Mouse (Mus musculus): ENCODE measurements around the gene Papola.

The Papola gene

GRCm38 (mm10) chr12:105757816-105758497, 26.5 kb upstream of the Papola start:
- no peaks in the 10 kb centered on the region for H3K27me3 ChIP-seq (ENCODE audit: insufficient read depth, low read length)

GRCm38 (mm10) chr12:105758911-105759310, 25.6 kb upstream of the Papola start:
- no peaks in the 10 kb centered on the region for H3K36me3 ChIP-seq (ENCODE audit: insufficient read depth, low read length)
- H3K4me3 ChIP-seq (replicated peaks; ENCODE audit: low read length), result no peak overlapping the region
- no peaks in the 10 kb centered on the region for H3K9me3 ChIP-seq (ENCODE audit: low read length)
- peaks cover 81% of the 10 kb centered on the region for H3K4me1 ChIP-seq (replicated peaks; ENCODE audit: low read depth, low read length)
- TF ChIP-seq POU5F1 (IDR thresholded peaks at IDR 0.05; ENCODE audit: borderline replicate concordance, low read length), result no peak
- no peak for TF ChIP-seq NANOG (IDR thresholded peaks at IDR 0.05; ENCODE audit: borderline replicate concordance, low read length)
- no peak for TF ChIP-seq CTCF (conservative IDR thresholded peaks at IDR 0.05; ENCODE audit: low read length)
- no peaks in the 10 kb centered on the region for H3K27me3 ChIP-seq (ENCODE audit: insufficient read depth, low read length)

More at GRCm38 (mm10) chr12:105757816-105758497, 26.5 kb upstream of the Papola start:
- TF ChIP-seq NANOG (IDR thresholded peaks at IDR 0.05; ENCODE audit: borderline replicate concordance, low read length) (no peak), CTCF (conservative IDR thresholded peaks at IDR 0.05; ENCODE audit: low read length) (no peak)
- no peaks in the 10 kb centered on the region for H3K36me3 ChIP-seq (ENCODE audit: insufficient read depth, low read length)
- peaks cover 77% of the 10 kb centered on the region for H3K4me1 ChIP-seq (replicated peaks; ENCODE audit: low read depth, low read length)
- peak overlapping the region; percentile 45 for H3K4me3 ChIP-seq (replicated peaks; ENCODE audit: low read length)
- peaks cover 7% of the 10 kb centered on the region for H3K9me3 ChIP-seq (ENCODE audit: low read length)

GRCm38 (mm10) chr12:105759849-105760478, 24.5 kb upstream of the Papola start:
- no peaks in the 10 kb centered on the region for H3K9me3 ChIP-seq (ENCODE audit: low read length)
- H3K4me3 ChIP-seq (replicated peaks; ENCODE audit: low read length), result no peak overlapping the region
- H3K27me3 ChIP-seq (ENCODE audit: insufficient read depth, low read length), result no peaks in the 10 kb centered on the region
- H3K36me3 ChIP-seq (ENCODE audit: insufficient read depth, low read length), result no peaks in the 10 kb centered on the region; the same call in 1 of the 2 replicates
- TF ChIP-seq NANOG (IDR thresholded peaks at IDR 0.05; ENCODE audit: borderline replicate concordance, low read length), result no peak
- TF ChIP-seq CTCF (conservative IDR thresholded peaks at IDR 0.05; ENCODE audit: low read length), result no peak
- TF ChIP-seq POU5F1 (IDR thresholded peaks at IDR 0.05; ENCODE audit: borderline replicate concordance, low read length), result no peak
- H3K4me1 ChIP-seq (replicated peaks; ENCODE audit: low read depth, low read length), result peaks cover 77% of the 10 kb centered on the region

GRCm38 (mm10) chr12:105761171-105761570, 23.3 kb upstream of the Papola start:
- TF ChIP-seq CTCF (conservative IDR thresholded peaks at IDR 0.05; ENCODE audit: low read length), result no peak
- no peak for TF ChIP-seq NANOG (IDR thresholded peaks at IDR 0.05; ENCODE audit: borderline replicate concordance, low read length)
- no peak for TF ChIP-seq POU5F1 (IDR thresholded peaks at IDR 0.05; ENCODE audit: borderline replicate concordance, low read length)

GRCm38 (mm10) chr12:105761629-105762028, 22.9 kb upstream of the Papola start:
- no peak overlapping the region for H3K4me3 ChIP-seq (replicated peaks; ENCODE audit: low read length)

More at GRCm38 (mm10) chr12:105761171-105761570, 23.3 kb upstream of the Papola start:
- H3K36me3 ChIP-seq (ENCODE audit: insufficient read depth, low read length), result no peaks in the 10 kb centered on the region; the same call in 1 of the 2 replicates
- no peak overlapping the region for H3K4me3 ChIP-seq (replicated peaks; ENCODE audit: low read length)
- peaks cover 73% of the 10 kb centered on the region for H3K4me1 ChIP-seq (replicated peaks; ENCODE audit: low read depth, low read length)
- H3K9me3 ChIP-seq (ENCODE audit: low read length), result no peaks in the 10 kb centered on the region
- H3K27me3 ChIP-seq (ENCODE audit: insufficient read depth, low read length), result peaks cover 4% of the 10 kb centered on the region

GRCm38 (mm10) chr12:105769700-105770099, 14.8 kb upstream of the Papola start:
- H3K4me1 ChIP-seq (replicated peaks; ENCODE audit: low read depth, low read length), result peaks cover 50% of the 10 kb centered on the region
- H3K27me3 ChIP-seq (ENCODE audit: insufficient read depth, low read length), result peaks cover 12% of the 10 kb centered on the region
- H3K4me3 ChIP-seq (replicated peaks; ENCODE audit: low read length), result no peak overlapping the region
- TF ChIP-seq NANOG (IDR thresholded peaks at IDR 0.05; ENCODE audit: borderline replicate concordance, low read length) (no peak), POU5F1 (IDR thresholded peaks at IDR 0.05; ENCODE audit: borderline replicate concordance, low read length) (no peak), CTCF (conservative IDR thresholded peaks at IDR 0.05; ENCODE audit: low read length) (no peak)
- peaks cover 11% of the 10 kb centered on the region; the same call in 1 of the 2 replicates for H3K36me3 ChIP-seq (ENCODE audit: insufficient read depth, low read length)
- H3K9me3 ChIP-seq (ENCODE audit: low read length), result peaks cover 12% of the 10 kb centered on the region

More at GRCm38 (mm10) chr12:105761629-105762028, 22.9 kb upstream of the Papola start:
- TF ChIP-seq POU5F1 (IDR thresholded peaks at IDR 0.05; ENCODE audit: borderline replicate concordance, low read length) (no peak), CTCF (conservative IDR thresholded peaks at IDR 0.05; ENCODE audit: low read length) (no peak)
- H3K27me3 ChIP-seq (ENCODE audit: insufficient read depth, low read length), result peaks cover 8% of the 10 kb centered on the region
- H3K36me3 ChIP-seq (ENCODE audit: insufficient read depth, low read length), result no peaks in the 10 kb centered on the region; the same call in 1 of the 2 replicates
- H3K9me3 ChIP-seq (ENCODE audit: low read length), result no peaks in the 10 kb centered on the region
- peaks cover 74% of the 10 kb centered on the region for H3K4me1 ChIP-seq (replicated peaks; ENCODE audit: low read depth, low read length)

GRCm38 (mm10) chr12:105774871-105775270, 9.6 kb upstream of the Papola start:
- no peaks in the 10 kb centered on the region; the same call in 1 of the 2 replicates for H3K27me3 ChIP-seq (ENCODE audit: insufficient read depth, low read length)
- peaks cover 21% of the 10 kb centered on the region for H3K4me1 ChIP-seq (replicated peaks; ENCODE audit: low read depth, low read length)
- H3K36me3 ChIP-seq (ENCODE audit: insufficient read depth, low read length), result 0 out of 2 replicates have a peak, but pooled peaks cover 4% of the 10 kb centered on the region
- H3K4me3 ChIP-seq (replicated peaks; ENCODE audit: low read length), result no peak overlapping the region
- TF ChIP-seq CTCF (conservative IDR thresholded peaks at IDR 0.05; ENCODE audit: low read length) (no peak), NANOG (IDR thresholded peaks at IDR 0.05; ENCODE audit: borderline replicate concordance, low read length) (no peak), POU5F1 (IDR thresholded peaks at IDR 0.05; ENCODE audit: borderline replicate concordance, low read length) (no peak)
- H3K9me3 ChIP-seq (ENCODE audit: low read length), result peaks cover 12% of the 10 kb centered on the region

GRCm38 (mm10) chr12:105777651-105778050, 6.8 kb upstream of the Papola start:
- peaks cover 27% of the 10 kb centered on the region for H3K4me1 ChIP-seq (replicated peaks; ENCODE audit: low read depth, low read length)
- no peaks in the 10 kb centered on the region; the same call in 1 of the 2 replicates for H3K27me3 ChIP-seq (ENCODE audit: insufficient read depth, low read length)
- H3K4me3 ChIP-seq (replicated peaks; ENCODE audit: low read length), result no peak overlapping the region

More at GRCm38 (mm10) chr12:105777651-105778050, 6.8 kb upstream of the Papola start:
- TF ChIP-seq NANOG (IDR thresholded peaks at IDR 0.05; ENCODE audit: borderline replicate concordance, low read length) (no peak), POU5F1 (IDR thresholded peaks at IDR 0.05; ENCODE audit: borderline replicate concordance, low read length) (no peak), CTCF (conservative IDR thresholded peaks at IDR 0.05; ENCODE audit: low read length) (no peak)
- H3K9me3 ChIP-seq (ENCODE audit: low read length), result peaks cover 9% of the 10 kb centered on the region
- H3K36me3 ChIP-seq (ENCODE audit: insufficient read depth, low read length), result no peaks in the 10 kb centered on the region

All from E14TG2a.4 (cell line).